Mouse (Mus musculus): ENCODE measurements around the gene Tcf25.

GRCm38 (mm10) chr8:123334467-123334866, 39.1 kb upstream of the Tcf25 start:
- TF ChIP-seq POLR2A (IDR thresholded peaks at IDR 0.05; ENCODE audit: control insufficient read depth, low read depth, low read length) (no peak), CTCF (IDR thresholded peaks at IDR 0.05; ENCODE audit: control insufficient read depth, insufficient read depth, insufficient replicate concordance, low read depth, low read length) (no peak)
